ENCODE assay signal across 14 mouse cellular contexts in genomic region chr6:143995046-143995445, GRCm38 (mm10).
DNase-seq lines count a peak whose midpoint lies in the region; ATAC-seq and TF ChIP-seq lines count a peak whose summit lies in the region.
"Had no signal": no experiment of that assay in that cellular context is flagged by ENCODE, and none has a peak within 500 bp of the region (broad histone marks: within the 10 kb centered on the region; RNA-seq: fewer than 3 reads in every experiment).

No protein-coding gene starts in this region.

- H3K4me3 ChIP-seq in cerebellum, adult 2 months (replicated peaks; ENCODE audit: insufficient read depth, low read depth, low read length): no peak overlapping the region
- no peak overlapping the region for H3K4me3 ChIP-seq in forebrain, embryonic 12.5 days (replicated peaks)
- H3K4me3 ChIP-seq: embryonic facial prominence, embryonic 15.5 days; heart, embryonic 13.5 days; layer of hippocampus, adult 2 months; limb, embryonic 13.5 days had no signal

- no peaks in the 10 kb centered on the region for H3K36me3 ChIP-seq in forebrain, embryonic 12.5 days (replicated peaks)
- H3K36me3 ChIP-seq: embryonic facial prominence, embryonic 15.5 days; heart, embryonic 13.5 days; limb, embryonic 13.5 days had no signal

- H3K9me3 ChIP-seq in forebrain, embryonic 12.5 days: no peaks in the 10 kb centered on the region
- H3K9me3 ChIP-seq: embryonic facial prominence, embryonic 15.5 days; heart, embryonic 13.5 days; limb, embryonic 13.5 days had no signal

- DNase-seq in cerebellum, adult 2 months: peak; percentile 16 to 69
- DNase-seq in cerebellum, adult 11 months: no peak
- peak; percentile 13 for DNase-seq in layer of hippocampus, adult 9-10 months (ENCODE audit: low spot score)
- no peak for DNase-seq in layer of hippocampus, postnatal 36 days
- DNase-seq in layer of hippocampus, adult 9-11 months: peak; percentile 39
- no peak for DNase-seq in urinary bladder, adult 2 months (ENCODE audit: low spot score)
- DNase-seq: thymus, adult 2 months had no signal

- H3K27ac ChIP-seq in cerebellum, adult 2 months (ENCODE audit: insufficient read depth, low read length): no peak overlapping the region
- no peak overlapping the region for H3K27ac ChIP-seq in forebrain, embryonic 12.5 days
- H3K27ac ChIP-seq: embryonic facial prominence, embryonic 15.5 days; heart, embryonic 13.5 days; layer of hippocampus, adult 2 months; limb, embryonic 13.5 days had no signal

- TF ChIP-seq POLR2A in cerebellum, adult 2 months (IDR thresholded peaks at IDR 0.05; ENCODE audit: borderline replicate concordance, insufficient read depth, low read length): no peak

- no peak overlapping the region for H3K4me2 ChIP-seq in forebrain, embryonic 12.5 days
- H3K4me2 ChIP-seq: embryonic facial prominence, embryonic 15.5 days; heart, embryonic 13.5 days; limb, embryonic 13.5 days had no signal

- no peaks in the 10 kb centered on the region for H3K27me3 ChIP-seq in cerebellum, adult 2 months (ENCODE audit: control insufficient read depth, insufficient read depth, low read length)
- H3K27me3 ChIP-seq in forebrain, embryonic 12.5 days: no peaks in the 10 kb centered on the region
- H3K27me3 ChIP-seq: CH12.LX; embryonic facial prominence, embryonic 15.5 days; heart, embryonic 13.5 days had no signal

- H3K9ac ChIP-seq in forebrain, embryonic 12.5 days: no peak overlapping the region
- H3K9ac ChIP-seq: embryonic facial prominence, embryonic 15.5 days; heart, embryonic 13.5 days; limb, embryonic 13.5 days had no signal

- peak; percentile 80; the same call in 1 of the 2 replicates for ATAC-seq in forebrain, embryonic 12.5 days (ENCODE audit: low FRiP score)
- ATAC-seq in megakaryocyte, adult 5-6 weeks (ENCODE audit: poor library complexity, severe bottlenecking): no peak

- peaks cover 6% of the 10 kb centered on the region; the same call in 1 of the 2 replicates for H3K4me1 ChIP-seq in cerebellum, adult 2 months (ENCODE audit: control insufficient read depth, insufficient read depth, low read length)
- peaks cover 27% of the 10 kb centered on the region for H3K4me1 ChIP-seq in forebrain, embryonic 12.5 days
- H3K4me1 ChIP-seq: embryonic facial prominence, embryonic 15.5 days had no signal

- TF ChIP-seq CTCF in cerebellum, adult 2 months (IDR thresholded peaks at IDR 0.05; ENCODE audit: borderline replicate concordance, insufficient read depth, low read depth, low read length): no peak

- WGBS in cerebellum, adult 2 months: 5% methylated on average over 4 of the region's 4 CpGs
- WGBS in forebrain, embryonic 12.5 days: 20% methylated on average over 4 of the region's 4 CpGs

Comparison
In these comparisons a context has a peak if more than half of its experiments do, and no peak if none do; other contexts are left out.
1. DNase-seq: peak in cerebellum, adult 2 months (2 of 2), layer of hippocampus, adult 9-10 months (single experiment) and layer of hippocampus, adult 9-11 months (single experiment); none in cerebellum, adult 11 months (single experiment), layer of hippocampus, postnatal 36 days (0 of 2) and urinary bladder, adult 2 months (single experiment).